ENCODE assay signal across 8 mouse cellular contexts in the genomic region with DNA sequence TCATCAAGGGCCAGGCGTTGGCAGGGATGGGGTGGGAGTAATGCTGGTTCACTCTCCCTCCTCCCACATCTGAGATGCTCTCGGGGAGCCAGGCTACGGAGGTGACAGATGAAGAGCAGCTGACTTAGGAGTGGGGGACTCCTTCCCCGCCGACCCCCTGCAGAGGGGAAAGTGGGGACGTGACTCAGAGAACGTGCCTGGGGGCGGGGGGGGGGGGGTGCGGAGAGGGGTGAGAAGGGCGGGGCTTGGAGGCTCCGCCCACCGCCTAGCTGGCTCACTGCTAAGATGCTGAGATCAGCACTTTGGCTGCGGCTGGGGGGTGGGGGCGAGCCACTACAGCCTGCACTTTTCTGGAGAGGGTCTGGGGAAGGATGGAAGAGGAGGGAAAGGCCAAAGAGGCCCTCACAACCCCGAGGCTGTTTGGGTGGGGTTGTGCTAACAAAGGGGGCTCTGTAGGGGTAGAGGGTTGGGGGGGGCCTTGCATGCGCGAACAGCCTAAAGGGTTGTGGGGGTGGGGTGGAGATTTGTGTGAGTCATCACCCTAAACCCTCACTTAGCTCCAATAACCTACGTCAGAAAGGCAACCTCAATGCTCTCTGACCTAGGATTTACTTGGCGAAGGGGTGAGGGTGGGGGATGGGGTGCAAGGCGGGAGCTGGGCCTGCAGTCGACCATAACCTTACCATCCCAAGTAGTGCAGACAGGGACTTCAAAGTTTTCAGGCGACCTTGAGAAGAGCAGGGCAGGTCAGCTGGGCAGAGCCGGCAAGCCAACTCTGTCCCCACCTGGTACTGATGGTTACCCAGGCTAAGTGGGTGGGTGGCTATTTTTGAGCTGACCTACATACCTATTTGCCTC. TPM values are rescaled to one million over a fixed set of nuclear protein-coding genes. Genes with fewer than 3 reads are reported as not detected.
A peak's percentile ranks its signal among the peaks of the same experiment; 100 is the strongest.
DNase-seq lines count a peak whose midpoint lies in the region; ATAC-seq and TF ChIP-seq lines count a peak whose summit lies in the region.

No protein-coding gene starts in this region.

- no peak for TF ChIP-seq CTCF in G1E (IDR thresholded peaks at IDR 0.05; ENCODE audit: low read depth, low read length)

- no peaks in the 10 kb centered on the region for H3K36me3 ChIP-seq in G1E (replicated peaks)
- no peaks in the 10 kb centered on the region for H3K36me3 ChIP-seq in heart, embryonic 12.5 days
- H3K36me3 ChIP-seq in liver, embryonic 11.5 days (ENCODE audit: control insufficient read depth, insufficient read depth, low read length) = no peaks in the 10 kb centered on the region
- H3K36me3 ChIP-seq in stomach, embryonic 15.5 days = no peaks in the 10 kb centered on the region

- peaks cover 39% of the 10 kb centered on the region for H3K4me1 ChIP-seq in G1E (ENCODE audit: insufficient read depth, low read depth, low read length)
- H3K4me1 ChIP-seq in heart, embryonic 12.5 days (replicated peaks) = peaks cover 25% of the 10 kb centered on the region
- H3K4me1 ChIP-seq in liver, embryonic 11.5 days (replicated peaks; ENCODE audit: control insufficient read depth, insufficient read depth, low read length) = peaks cover 8% of the 10 kb centered on the region; the same call in 1 of the 2 replicates
- H3K4me1 ChIP-seq in stomach, embryonic 15.5 days = peaks cover 26% of the 10 kb centered on the region

- peak; percentile 36 to 60 for DNase-seq in cerebellum, postnatal 14 days
- no peak for DNase-seq in cerebellum, adult 11-12 months
- no peak for DNase-seq in G1E (ENCODE audit: low spot score)
- DNase-seq in liver, embryonic 11.5 days (ENCODE audit: low spot score) = no peak
- DNase-seq in ovary, adult 18-20 months (ENCODE audit: low spot score) = no peak
- no peak for DNase-seq in right cerebral cortex, postnatal 25 days

- peak overlapping the region; percentile 23; the same call in 1 of the 2 replicates for H3K9ac ChIP-seq in heart, embryonic 12.5 days
- H3K9ac ChIP-seq in liver, embryonic 11.5 days (ENCODE audit: low read depth, low read length) = no peak overlapping the region
- H3K9ac ChIP-seq in stomach, embryonic 15.5 days = 0 out of 2 replicates have a peak overlapping the region, but pooled peaks have one; percentile 6

- 7% methylated on average over 22 of the region's 23 CpGs for WGBS in heart, embryonic 12.5 days
- WGBS in liver, embryonic 11.5 days = 19% methylated on average over 16 of the region's 23 CpGs
- 9% methylated on average over 20 of the region's 23 CpGs for WGBS in stomach, embryonic 15.5 days

- ATAC-seq in G1E (ENCODE audit: extremely low read depth, insufficient number of reproducible peaks, low FRiP score, poor library complexity, severe bottlenecking) = no peak
- ATAC-seq in heart, embryonic 12.5 days (ENCODE audit: insufficient number of reproducible peaks, low FRiP score) = peak; percentile 71
- no peak; the same call in 1 of the 2 replicates for ATAC-seq in liver, embryonic 11.5 days (replicated peaks; ENCODE audit: low FRiP score)
- ATAC-seq in stomach, embryonic 15.5 days (ENCODE audit: insufficient read depth, low FRiP score, low read depth) = peak; percentile 43

- no peaks in the 10 kb centered on the region for H3K9me3 ChIP-seq in G1E (replicated peaks)
- H3K9me3 ChIP-seq in heart, embryonic 12.5 days (replicated peaks) = 0 out of 2 replicates have a peak, but pooled peaks cover 4% of the 10 kb centered on the region
- no peaks in the 10 kb centered on the region for H3K9me3 ChIP-seq in liver, embryonic 11.5 days (ENCODE audit: control insufficient read depth, low read length)
- H3K9me3 ChIP-seq in stomach, embryonic 15.5 days = no peaks in the 10 kb centered on the region

- H3K27ac ChIP-seq in heart, embryonic 12.5 days (ENCODE audit: poor library complexity, severe bottlenecking) = peak overlapping the region; percentile 65
- H3K27ac ChIP-seq in liver, embryonic 11.5 days (ENCODE audit: low read depth, low read length) = peak overlapping the region; percentile 38; the same call in 1 of the 2 replicates
- peak overlapping the region; percentile 80 for H3K27ac ChIP-seq in stomach, embryonic 15.5 days

- peak overlapping the region; percentile 64 for H3K4me2 ChIP-seq in heart, embryonic 12.5 days
- peak overlapping the region; percentile 3 for H3K4me2 ChIP-seq in liver, embryonic 11.5 days
- peak overlapping the region; percentile 38 for H3K4me2 ChIP-seq in stomach, embryonic 15.5 days

- H3K27me3 ChIP-seq in G1E (ENCODE audit: insufficient read depth, low read length) = no peaks in the 10 kb centered on the region
- H3K27me3 ChIP-seq in heart, embryonic 12.5 days (replicated peaks) = no peaks in the 10 kb centered on the region
- no peaks in the 10 kb centered on the region for H3K27me3 ChIP-seq in liver, embryonic 11.5 days (replicated peaks; ENCODE audit: control insufficient read depth, insufficient read depth, low read length)
- H3K27me3 ChIP-seq in stomach, embryonic 15.5 days (replicated peaks) = no peaks in the 10 kb centered on the region

- H3K4me3 ChIP-seq in G1E (ENCODE audit: low read depth, low read length) = peak overlapping the region; percentile 42; the same call in 1 of the 2 replicates
- H3K4me3 ChIP-seq in heart, embryonic 12.5 days = peak overlapping the region; percentile 23
- H3K4me3 ChIP-seq in liver, embryonic 11.5 days (ENCODE audit: low read depth, low read length) = no peak overlapping the region
- H3K4me3 ChIP-seq in stomach, embryonic 15.5 days (replicated peaks) = no peak overlapping the region

RNA-seq across cellular contexts. Expression of a gene that starts 13.1 kb away (rescaled TPM):
- total RNA-seq in G1E (2014; fragmentation: Nextera tagmentation) = 21.6 and 27.7 TPM in 2 replicates
- 9.9 TPM in 2 replicates for total RNA-seq in G1E (2017)
- polyA plus RNA-seq in G1E (2012) = 21.8 and 28.5 TPM in 2 replicates
- polyA plus RNA-seq in heart, embryonic 12.5 days (2016; fragmentation: Nextera tagmentation; extraction: Ambion mirVana) = 23.9 and 25.7 TPM in 2 replicates
- polyA plus RNA-seq in liver, embryonic 11.5 days (2014; fragmentation: Nextera tagmentation; extraction: Ambion mirVana) = 2.7 and 4.3 TPM in 2 replicates
- 45.6 and 45.8 TPM in 2 replicates for polyA plus RNA-seq in stomach, embryonic 15.5 days (2015; fragmentation: Nextera tagmentation; extraction: Ambion mirVana)

RNA-seq across cellular contexts. Expression of a gene that starts 37.9 kb away (rescaled TPM):
- total RNA-seq in G1E (2014; fragmentation: Nextera tagmentation) = 19.3 and 22.2 TPM in 2 replicates
- 14.2 and 19.7 TPM in 2 replicates for total RNA-seq in G1E (2017)
- polyA plus RNA-seq in G1E (2012) = 22.6 and 24.8 TPM in 2 replicates
- polyA plus RNA-seq in heart, embryonic 12.5 days (2016; fragmentation: Nextera tagmentation; extraction: Ambion mirVana) = 33.2 and 33.8 TPM in 2 replicates
- 37.2 and 37.4 TPM in 2 replicates for polyA plus RNA-seq in liver, embryonic 11.5 days (2014; fragmentation: Nextera tagmentation; extraction: Ambion mirVana)
- polyA plus RNA-seq in stomach, embryonic 15.5 days (2015; fragmentation: Nextera tagmentation; extraction: Ambion mirVana) = 42.4 and 47.0 TPM in 2 replicates

RNA-seq across cellular contexts. Expression of a gene that starts 38.2 kb away (rescaled TPM):
- total RNA-seq in G1E (2014; fragmentation: Nextera tagmentation) (43.2 and 54.4 TPM in 2 replicates), G1E (2017) (26.3 and 28.2 TPM in 2 replicates)
- 36.7 and 38.4 TPM in 2 replicates for polyA plus RNA-seq in G1E (2012)
- polyA plus RNA-seq in heart, embryonic 12.5 days (2016; fragmentation: Nextera tagmentation; extraction: Ambion mirVana) = 79.4 and 84.7 TPM in 2 replicates
- 77.4 and 80.0 TPM in 2 replicates for polyA plus RNA-seq in liver, embryonic 11.5 days (2014; fragmentation: Nextera tagmentation; extraction: Ambion mirVana)
- 98.8 and 107 TPM in 2 replicates for polyA plus RNA-seq in stomach, embryonic 15.5 days (2015; fragmentation: Nextera tagmentation; extraction: Ambion mirVana)

Comparison
In these comparisons a context has a peak if more than half of its experiments do, and no peak if none do; other contexts are left out.
1. DNase-seq: peak in cerebellum, postnatal 14 days (2 of 2); none in cerebellum, adult 11-12 months (single experiment), G1E (single experiment), liver, embryonic 11.5 days (single experiment), ovary, adult 18-20 months (single experiment) and right cerebral cortex, postnatal 25 days (single experiment).
2. ATAC-seq: peak in heart, embryonic 12.5 days (single experiment) and stomach, embryonic 15.5 days (single experiment); none in G1E (single experiment) and liver, embryonic 11.5 days (single experiment).
3. H3K4me3 ChIP-seq: peak in G1E (single experiment) and heart, embryonic 12.5 days (single experiment); none in liver, embryonic 11.5 days (single experiment) and stomach, embryonic 15.5 days (single experiment).
4. H3K4me2 ChIP-seq: peak in every context shown above with its lines; median percentile 64 in heart, embryonic 12.5 days; 38 in stomach, embryonic 15.5 days; 3 in liver, embryonic 11.5 days.
5. Peak in every context shown above with its lines, with median percentiles within 50 percentile points of each other: H3K27ac ChIP-seq.